Mouse (Mus musculus) adrenal gland, adult 8-10 months (tissue): ENCODE data around the gene Cbfa2t3. TPM values are rescaled to one million over a fixed set of nuclear protein-coding genes. Genes with fewer than 3 reads are reported as not detected.

ENCODE experiments used
- DNase-seq: peaks from one replicate; pipeline ENCODE4 v3.0.0; 2022
- total RNA-seq, 4 experiments: library from RNA; stranded (reverse); gene quantifications; 2 replicates each; pipeline ENCODE4 v1.2.4; 2022

Cbfa2t3 gene
- total RNA-seq, 4 experiments from 2014 or later: 10.9 to 21.7 (median 15.3) TPM

DNA sequence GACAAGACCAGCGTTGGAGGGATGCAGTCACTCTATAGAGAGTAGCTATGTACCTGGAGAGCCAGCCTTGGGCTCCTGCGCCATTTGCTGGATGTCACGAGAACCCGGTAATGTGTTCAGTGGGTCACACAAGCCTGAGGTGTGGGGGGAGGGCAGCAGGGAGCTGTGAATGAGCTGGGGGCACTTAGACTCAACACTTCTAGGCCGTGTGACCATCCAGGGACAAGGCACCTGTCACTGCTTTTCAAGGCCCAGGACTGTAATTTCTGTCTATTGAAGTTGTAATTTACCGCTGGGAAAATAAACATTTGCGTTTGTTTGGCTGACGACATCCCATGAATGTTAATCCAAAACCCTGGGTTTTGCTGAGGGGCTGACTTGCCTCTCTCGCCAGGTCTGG, 12.0 kb downstream of the Cbfa2t3 start:
- no peak for DNase-seq

DNA sequence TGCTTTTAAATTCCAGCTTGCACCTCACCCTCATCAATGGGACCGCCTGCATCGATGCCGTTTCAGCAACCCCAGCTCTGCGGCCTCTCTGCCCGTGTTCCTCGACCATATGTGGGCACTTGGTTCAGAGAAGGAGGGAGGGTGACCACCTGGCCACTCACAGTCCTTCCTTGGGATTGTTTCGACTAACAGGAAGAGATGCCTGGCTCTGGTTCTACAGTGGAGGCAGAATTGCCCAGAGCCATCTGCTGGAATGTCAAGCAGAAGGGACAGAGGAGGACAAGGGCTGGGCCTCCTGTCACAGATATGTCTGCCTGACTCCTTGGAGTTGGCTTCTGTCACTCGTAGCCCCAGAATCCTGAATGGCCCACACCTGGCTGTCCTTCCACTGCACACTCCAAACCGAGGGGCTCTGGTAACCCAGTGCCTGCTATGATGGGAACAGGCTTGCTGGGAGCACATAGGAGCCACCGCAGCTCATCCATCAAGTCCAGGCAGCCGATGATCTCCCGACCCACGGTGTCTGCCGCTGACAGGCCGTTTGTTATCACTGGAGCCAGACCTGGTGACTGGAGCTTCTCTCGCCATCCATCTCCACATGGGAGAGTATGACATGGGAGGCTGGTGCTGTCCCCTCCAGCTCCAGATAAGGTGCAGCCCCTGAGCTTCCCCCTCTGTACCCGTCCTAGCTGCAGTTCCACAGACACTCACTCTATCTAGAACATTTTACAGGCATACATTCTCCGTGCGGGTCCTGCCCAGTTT, 13.6 kb downstream of the Cbfa2t3 start:
- DNase-seq: no peak

DNA sequence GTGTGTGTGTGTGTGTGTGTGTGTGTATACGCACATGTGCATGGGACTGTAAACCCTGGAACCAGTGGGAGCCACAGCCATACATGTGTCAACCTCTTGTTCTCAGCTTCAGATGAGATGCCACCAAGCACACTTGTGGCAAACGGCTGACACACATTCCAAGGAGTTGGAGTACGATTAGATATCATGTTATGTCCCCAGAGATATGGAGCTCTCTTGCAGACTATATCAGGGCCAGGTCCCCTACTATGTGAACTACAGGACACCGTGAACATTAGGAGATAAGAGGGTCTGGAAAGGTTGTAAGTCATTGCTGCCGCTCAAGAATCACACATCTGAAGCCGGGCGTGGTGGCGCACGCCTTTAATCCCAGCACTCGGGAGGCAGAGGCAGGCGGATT, 16.1 kb downstream of the Cbfa2t3 start:
- DNase-seq: no peak

DNA sequence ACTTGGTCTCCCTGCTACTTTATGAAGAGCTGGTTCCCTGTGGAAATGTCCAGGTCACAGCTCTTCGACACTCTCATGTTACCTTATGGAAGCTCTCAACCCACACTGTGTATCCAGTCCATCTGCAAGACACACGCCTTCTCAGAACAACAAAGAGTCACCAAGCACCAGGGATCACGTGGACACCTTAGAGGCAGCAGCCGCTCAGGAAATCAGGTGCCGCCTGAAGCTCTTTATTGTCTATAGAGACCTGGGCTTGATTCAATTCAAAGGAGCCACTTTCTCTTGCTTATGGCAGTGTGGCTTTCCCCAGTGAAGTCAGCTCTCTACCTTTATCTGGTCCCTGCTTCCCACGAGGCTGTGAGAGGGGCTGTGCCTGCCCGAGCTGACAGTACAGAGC, 18.7 kb downstream of the Cbfa2t3 start:
- no peak for DNase-seq

DNA sequence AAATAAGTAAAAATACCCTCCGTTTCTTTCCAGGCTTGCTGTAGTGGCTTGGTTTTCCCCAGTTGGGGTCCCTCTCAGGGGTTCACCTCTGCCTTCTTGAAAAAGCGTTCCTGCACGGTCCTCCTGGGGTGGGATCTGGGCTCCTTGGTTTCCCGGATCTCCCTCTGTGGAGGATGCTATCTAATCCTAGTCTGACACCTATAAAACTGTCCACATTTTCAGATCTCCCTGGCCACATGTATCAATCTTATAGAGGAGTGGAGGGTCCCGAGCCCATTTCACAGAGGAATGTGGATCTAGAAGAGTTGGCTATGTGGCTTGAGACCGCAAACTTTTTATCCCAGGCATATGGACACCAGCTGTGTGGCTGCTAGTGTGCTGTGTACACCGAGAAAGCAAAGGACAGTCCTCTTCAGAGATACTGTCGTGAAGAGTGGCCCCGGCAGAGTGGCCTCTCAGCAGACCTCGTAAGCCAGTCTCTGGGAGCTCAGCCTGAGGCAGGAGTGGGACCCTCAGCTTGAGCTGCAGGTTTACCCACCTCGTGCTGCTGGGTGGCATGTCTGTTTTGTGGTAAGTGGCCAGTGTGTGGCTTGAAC, 19.5 kb downstream of the Cbfa2t3 start:
- DNase-seq: no peak

DNA sequence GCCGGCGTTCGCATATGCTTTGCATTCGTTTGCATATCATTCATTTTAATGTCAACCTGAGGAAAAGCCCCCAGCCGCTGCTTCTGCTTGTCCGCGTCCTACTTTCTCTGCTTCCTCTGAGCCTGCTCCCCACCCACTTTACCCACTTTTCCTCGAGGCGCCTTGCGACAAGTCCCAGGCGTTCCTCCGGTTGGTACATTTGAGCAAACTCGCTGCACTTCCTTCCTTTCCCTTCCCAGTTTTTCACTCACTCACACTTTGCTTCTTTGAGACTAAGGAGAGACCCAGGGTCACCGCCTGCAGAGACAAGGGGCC, 20.1 kb downstream of the Cbfa2t3 start:
- no peak for DNase-seq

DNA sequence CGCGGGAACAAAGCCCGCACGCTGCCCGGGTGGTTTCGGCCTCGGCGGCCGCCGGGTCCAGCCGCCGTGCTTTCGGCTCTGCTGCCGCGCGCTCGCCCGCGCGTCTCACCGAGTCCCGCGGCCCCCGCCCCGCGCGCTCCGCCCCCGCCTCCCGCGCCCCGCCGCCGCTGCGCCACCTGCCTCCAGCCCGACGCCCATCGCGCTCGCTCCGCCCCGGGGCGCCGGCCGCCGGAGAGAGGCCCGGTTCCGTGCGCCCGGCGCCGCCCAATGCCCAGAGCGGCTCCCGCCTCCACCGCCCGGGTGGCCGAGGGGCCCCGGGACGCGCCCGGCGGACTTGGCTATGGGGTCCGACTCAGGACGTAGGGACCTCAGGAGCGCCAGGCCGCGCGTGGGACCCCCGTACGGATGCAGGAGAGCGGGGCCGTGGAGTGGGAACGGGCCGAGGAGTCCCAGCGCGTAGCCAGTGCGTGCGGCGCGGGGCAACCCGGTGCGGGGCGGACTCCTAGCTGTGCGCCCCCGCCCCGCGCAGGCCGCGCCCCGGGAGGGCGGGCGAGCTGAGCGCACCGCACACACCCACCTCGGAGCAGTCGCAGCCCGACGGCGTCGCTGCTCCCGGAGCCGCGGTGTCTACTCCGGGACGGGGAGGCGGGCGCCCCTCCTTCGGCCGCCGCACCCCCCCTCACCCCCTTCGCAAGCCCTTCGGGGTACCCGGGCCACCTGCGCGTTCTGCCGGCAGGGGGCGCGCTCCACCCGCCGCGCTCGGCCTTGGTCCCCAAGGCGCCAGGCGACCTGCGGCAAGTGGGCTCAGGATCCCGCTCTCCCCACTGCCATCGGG, 20.6 kb downstream of the Cbfa2t3 start:
- DNase-seq: no peak

DNA sequence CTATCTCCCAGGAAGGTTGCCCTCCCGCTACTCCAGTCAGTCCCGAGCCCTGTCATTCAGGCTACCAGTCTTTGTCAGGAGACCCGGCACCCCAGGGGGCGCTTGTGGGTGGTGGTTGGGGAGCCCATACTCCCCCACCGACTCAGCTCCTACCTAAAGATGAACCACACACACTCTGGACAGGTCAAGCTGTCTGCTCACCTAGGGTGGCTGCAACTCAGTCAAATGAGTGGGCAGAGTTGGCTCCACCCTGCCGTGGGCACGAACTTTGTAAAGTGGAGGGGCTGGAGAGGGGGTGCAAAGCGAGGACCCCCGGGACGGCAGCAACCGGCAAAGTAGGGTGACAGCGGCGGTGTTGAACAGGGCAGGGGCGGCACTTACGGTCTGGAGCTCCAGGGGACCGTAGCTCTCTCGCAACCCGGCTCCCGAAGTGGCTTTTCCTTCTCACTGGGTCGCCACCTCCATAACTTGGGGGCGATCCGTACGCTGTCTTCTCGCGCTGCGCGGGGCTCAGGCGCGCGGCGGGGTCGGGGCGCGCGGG, 21.4 kb downstream of the Cbfa2t3 start:
- DNase-seq: no peak

DNA sequence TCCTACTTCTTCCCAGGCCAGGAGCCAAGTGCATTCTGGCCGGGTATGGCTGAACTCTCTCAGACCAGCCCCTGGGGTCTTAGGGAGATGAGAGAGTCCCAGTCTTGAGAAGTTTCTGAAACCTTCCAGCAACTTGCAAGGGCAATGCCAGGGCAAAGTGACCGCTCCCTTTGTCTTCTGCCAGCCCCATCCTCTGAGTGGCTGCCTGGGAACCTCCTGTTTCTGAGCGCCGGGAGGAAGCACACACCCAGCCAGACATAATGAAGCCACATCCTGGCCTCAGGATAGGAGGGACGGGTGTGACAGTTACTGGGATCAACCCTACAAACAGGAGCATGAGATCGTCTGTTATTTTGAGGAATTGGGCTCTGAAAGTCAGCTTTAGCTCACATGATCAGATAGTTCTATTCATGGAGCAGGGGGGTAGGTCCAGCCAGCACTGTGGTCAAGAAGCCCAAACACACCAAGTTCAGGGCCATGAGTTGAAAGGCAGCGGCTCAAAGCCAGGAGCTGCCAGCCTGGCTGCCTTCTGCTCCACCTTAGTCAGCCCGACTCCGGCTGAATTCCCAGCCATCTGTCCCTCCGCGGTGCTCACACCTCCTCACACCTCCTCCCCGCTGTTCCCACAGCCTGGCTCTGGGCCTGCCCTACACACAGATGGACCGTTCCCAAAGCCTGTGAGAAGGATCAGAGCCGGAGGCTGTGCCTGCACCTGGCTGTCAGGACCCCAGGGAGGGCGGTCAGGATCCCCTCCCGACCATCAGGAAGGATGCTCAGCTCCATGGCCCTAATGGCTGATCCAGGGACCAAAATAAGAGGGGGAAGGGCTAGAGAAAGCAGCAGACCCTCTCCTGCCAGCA, 22.1 kb downstream of the Cbfa2t3 start:
- DNase-seq: no peak

DNA sequence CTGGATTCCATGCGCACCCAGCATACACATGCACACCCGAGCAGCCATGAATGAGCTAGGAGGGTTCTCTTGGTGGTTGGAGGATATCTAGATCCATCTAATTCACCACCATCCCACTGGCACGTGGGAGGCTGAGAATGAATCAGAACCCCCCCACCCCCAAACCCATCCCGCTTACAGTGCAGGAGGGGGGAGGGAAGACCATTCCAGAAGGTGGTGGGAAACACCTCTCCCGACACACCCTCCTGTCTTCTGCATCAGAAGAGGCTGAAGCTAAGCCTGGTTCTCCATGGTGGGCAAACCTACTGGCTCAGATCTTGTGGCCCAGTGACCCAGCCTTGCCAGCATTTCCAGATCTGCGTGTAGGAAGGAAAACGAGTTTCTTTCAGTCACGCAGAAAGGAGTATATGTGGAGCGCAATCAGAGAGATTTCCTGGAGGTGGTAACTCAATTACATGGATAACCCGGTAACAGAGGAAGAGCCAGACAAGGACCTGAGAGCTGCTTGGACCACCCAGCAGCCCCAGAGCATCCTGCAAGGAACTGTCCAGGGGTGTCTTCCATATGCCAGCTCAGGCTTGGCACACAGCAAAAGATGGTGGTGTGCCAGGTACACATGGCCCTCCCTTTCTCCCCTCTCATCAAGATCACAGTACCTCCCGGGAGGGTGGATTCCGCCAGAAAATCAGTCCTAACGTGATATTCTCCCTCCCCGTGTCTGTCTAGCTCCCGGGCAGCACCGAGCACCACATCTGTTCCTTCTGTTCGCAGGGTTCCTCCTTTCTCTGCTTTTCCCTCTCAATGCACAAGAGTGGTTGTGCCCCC, 23.1 kb downstream of the Cbfa2t3 start:
- DNase-seq: no peak

DNA sequence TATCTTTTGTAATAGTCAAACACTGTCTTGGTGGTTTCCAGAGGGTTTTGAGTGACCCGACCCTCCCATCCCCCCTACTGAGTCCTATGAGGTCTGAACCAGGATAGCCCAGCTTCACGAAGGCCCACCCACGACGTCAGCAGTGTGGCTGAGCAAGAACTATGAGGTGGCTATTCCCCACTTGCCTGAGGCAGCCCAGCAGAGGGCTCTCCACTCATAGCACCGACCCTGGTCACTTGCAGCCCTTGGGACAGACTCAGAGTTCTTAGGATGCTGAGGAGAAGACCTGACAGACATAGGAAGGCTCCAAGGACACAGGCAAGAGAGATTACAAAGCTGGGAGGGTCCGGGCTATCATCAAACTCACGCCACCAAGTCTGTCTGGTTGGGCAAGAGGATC, 23.9 kb downstream of the Cbfa2t3 start:
- DNase-seq: no peak

DNA sequence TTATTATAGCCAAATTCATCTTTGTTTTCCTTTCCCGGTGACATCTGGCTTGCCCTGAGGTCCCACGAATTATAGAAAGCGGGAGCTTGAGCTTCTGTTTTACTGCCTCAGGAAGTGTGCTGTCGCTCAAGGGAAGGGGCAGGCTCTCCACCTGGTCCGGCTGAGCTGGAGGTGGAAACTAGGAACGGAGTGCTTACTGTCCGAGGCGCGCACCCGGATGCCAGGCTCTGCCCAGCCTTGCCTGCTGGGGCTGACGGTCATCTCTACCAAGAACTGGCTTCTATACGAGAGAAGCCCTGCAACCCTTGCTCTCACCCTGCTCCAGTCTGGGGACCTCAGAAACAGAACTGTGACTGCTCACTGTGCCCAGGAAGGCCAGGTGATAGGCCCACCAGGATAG, 24.9 kb downstream of the Cbfa2t3 start:
- no peak for DNase-seq

DNA sequence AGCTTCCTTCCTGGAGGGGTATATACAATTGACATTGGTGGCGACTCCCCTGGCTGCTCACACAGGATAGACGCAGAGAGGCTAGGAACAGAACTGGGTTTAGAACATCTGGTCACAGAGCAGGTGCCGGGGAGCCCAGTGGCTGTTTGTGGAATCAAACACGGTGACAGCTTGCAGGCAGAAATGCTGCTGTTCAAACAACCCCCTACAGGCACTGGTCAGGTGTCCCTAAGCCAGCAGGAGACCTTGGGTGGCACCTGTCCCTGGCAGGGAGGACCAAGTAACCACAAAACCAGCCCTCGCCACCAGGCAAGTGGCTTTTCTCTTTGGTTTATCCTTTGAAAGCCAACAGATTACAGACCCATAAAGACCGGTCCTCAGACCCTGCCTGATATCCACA, 27.0 kb downstream of the Cbfa2t3 start:
- DNase-seq: no peak

DNA sequence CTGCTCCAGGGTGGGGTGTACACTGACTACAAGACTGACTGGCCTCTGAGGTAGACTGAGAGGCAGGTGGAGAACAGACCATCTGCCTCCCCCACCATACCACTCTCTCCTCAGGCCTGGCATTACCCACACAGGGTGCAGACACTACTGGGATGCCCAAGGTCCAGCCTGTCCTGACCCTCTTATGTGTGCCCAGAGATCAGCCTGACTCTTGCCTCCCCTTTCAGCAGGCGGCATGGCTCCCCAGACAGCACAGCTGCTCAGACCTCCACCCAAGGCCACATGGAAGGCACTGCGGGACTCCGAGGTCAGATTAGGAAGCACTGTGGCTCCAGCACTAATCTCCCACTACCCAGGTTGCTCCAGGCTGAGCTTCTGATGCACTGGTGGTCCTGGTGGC, 28.2 kb downstream of the Cbfa2t3 start:
- no peak for DNase-seq

DNA sequence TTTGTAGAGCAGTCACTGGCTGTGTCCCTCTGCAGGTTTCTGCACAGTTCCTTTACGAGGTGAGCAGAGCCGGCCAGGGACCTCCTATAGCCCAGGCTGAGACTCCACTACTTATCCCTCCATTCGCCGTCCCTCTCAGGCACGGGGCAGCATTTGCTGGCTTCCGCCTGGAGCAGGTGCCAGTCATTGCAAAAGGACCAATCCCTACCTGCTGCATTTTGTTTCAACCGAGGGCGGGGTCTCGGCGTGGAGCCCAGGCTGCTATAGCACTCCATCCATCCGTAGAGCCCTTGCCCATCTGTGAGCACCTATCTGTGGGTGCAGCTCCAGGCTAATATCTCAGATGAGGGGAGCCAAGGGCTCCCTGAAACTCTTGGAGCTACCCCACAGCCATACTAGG, 28.9 kb downstream of the Cbfa2t3 start:
- no peak for DNase-seq

DNA sequence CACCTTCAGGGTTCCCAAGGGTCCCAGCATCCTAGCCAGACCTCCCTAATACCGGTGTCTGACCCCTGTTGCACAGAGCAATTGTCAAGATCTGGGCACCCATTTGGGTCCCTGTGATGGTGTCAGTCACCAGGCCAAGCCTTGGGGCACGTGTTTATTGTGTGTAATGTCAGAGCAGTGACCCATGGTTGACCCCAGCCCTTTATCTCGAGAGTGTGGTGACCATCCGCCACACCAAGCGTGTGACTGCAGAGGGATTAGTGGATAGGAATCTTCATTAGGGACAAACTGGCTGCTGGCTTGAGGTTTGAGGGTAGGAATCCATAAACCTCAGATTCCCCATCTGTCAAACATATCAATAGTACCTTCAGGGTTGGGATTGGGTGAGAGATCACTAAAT, 29.5 kb downstream of the Cbfa2t3 start:
- no peak for DNase-seq

DNA sequence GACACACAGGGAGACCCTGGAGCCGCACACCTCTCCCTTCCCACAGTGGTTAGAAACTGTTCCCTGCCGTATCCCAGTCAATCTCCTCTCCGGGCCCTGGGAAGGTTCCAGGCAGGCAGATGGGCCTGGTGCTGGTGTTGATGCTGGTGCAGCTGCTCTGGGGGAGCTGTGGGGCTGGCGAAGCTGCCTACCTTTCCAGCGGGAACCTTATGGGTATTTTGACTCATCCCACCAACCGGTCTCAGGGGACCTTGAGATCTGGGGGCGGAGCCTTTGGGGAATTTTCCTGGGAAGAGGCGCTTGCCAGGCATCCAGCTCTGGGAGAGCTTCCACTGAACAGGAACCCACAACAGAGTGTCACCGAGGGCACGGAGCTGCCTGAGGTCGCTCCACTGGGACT, 31.1 kb downstream of the Cbfa2t3 start:
- peak; percentile 42 for DNase-seq

DNA sequence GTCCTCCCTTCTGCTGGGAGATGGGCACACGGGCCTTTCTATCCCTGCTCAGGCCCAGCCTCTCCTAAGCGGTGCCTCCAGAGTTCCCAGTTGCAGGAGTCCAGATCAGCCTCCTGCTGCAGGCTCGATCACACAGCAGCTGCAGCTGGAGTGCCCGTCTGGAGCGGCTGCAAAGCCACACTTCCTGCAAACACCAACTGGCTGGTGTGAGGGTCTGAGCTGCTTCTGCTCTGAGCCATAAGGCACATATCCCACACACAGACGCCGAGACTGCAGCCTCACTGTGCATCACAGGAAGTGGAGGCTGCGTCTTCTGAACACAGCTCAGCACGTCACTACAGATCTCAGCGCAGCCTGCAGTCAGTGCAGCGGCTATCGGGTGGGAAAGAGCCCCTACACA, 32.1 kb downstream of the Cbfa2t3 start:
- DNase-seq: no peak

DNA sequence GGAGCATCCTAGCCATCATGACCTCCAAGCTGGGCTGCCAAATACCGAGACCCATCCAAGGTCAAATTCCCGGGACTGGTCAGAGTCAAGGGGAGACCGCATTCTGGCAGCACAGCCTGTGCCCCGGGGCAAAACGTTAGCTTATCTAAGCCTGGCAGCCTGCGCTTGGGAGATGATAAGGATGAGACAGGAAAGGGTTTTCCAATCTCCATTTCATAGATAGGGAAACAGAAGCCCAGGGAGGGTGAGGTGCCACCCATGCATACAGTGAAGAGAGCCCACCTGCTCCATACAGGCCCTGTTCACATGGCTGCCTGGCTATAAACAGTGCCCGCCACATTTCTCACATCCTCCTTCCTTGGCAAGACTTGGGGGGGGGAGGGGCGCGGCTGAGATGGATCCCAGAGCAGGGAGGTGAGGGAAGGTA, 32.6 kb downstream of the Cbfa2t3 start:
- peak; percentile 82 for DNase-seq

DNA sequence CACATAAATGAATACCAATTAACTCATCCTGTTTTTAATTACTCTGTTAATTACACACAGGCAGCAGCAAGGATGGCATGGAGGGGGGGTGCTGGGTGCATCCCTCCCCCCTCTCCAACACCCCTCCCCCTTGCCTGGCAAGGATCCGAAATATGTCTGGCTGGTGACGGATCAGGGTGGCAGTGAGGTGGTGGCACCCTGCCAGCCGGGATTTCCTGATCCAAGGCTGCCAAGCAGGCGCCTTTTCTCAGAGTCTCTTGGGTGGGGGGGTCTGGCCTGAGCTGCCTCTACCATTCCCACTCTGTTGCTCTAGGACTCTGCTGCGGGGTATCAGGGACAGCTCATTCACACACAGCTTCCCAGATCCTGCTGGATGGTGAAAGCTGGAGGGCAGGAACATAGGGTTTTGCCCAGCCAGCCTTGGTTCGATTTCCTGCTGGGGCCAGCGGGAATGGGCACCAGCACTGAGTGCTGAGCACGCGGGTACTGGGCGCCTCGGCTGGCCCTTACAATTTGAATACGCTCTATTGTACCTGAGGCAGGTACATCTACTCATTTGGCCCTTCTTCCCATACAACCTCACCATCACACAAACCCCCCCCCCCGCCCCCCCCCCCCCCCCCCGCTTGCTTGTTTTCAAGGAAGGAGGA, 33.1 kb downstream of the Cbfa2t3 start:
- peak; percentile 67 for DNase-seq

DNA sequence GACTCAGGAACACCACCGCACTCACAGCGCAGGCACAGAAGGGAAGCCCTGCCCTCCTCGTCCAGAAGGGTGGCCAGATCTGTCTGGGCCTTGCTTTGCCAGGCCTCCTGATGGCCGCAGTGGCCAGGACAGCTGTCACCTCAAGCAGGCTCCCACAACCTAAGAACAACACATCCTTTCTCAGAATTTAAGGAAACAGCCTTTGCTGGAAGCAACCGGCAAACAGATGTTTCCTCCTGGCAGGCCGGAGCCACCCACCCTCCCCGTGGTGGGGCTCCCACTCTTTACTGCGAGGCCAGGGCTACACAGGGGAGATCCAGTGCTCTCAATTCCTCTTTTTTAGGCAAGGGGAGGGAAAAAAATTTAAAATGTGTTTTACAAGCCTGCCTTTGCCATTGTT, 33.7 kb downstream of the Cbfa2t3 start:
- peak; percentile 43 for DNase-seq
